24 mouse cellular contexts compared by ENCODE assay signal in the genomic region with DNA sequence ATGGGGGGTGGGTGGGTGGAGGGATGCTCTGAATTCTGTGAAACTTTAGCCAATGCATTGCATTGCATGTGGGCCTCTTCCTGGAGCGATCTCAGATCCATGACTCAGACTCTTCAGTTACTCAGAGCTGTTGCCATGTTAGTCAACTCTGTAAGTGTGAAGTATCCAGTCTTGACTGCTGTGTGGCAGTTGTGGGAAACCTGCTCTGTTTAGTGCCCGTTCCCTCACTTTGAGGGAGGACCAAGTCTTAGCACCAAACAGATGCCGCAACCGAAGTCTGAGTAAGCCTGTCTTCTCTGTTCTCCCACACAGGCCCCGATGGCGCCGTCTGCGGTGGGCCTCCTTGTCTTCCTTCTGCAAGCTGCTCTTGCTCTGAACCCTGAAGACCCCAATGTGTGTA.
DNase-seq lines count a peak whose midpoint lies in the region; ATAC-seq and TF ChIP-seq lines count a peak whose summit lies in the region.
"Had no signal": no experiment of that assay in that cellular context is flagged by ENCODE, and none has a peak within 500 bp of the region (broad histone marks: within the 10 kb centered on the region; RNA-seq: fewer than 3 reads in every experiment).

No protein-coding gene starts in this region.

- no peaks in the 10 kb centered on the region for H3K4me1 ChIP-seq in stomach, postnatal 0 days (replicated peaks; ENCODE audit: control insufficient read depth, insufficient read depth)
- H3K4me1 ChIP-seq: embryonic facial prominence, embryonic 12.5 days; heart, embryonic 12.5 days; liver, embryonic 12.5 days had no signal

- no peaks in the 10 kb centered on the region for H3K9me3 ChIP-seq in stomach, postnatal 0 days (ENCODE audit: control insufficient read depth, low read length)
- H3K9me3 ChIP-seq: embryonic facial prominence, embryonic 12.5 days; heart, embryonic 12.5 days; limb, embryonic 13.5 days; liver, embryonic 12.5 days; midbrain, embryonic 13.5 days; neural tube, embryonic 12.5 days had no signal

- H3K4me3 ChIP-seq in left cerebral cortex, adult 2 months = no peak overlapping the region
- no peak overlapping the region for H3K4me3 ChIP-seq in stomach, postnatal 0 days (ENCODE audit: low read depth, low read length)
- H3K4me3 ChIP-seq: embryonic facial prominence, embryonic 12.5 days; heart, embryonic 12.5 days; limb, embryonic 13.5 days; liver, embryonic 12.5 days; midbrain, embryonic 13.5 days; neural tube, embryonic 12.5 days had no signal

- TF ChIP-seq CTCF in left cerebral cortex, adult 2 months (IDR thresholded peaks at IDR 0.05) = no peak; the same call in 1 of the 2 replicates
- TF ChIP-seq CTCF in stomach, postnatal 0 days (IDR thresholded peaks at IDR 0.05; ENCODE audit: low read depth) = no peak

- H3K4me2 ChIP-seq in stomach, postnatal 0 days (replicated peaks; ENCODE audit: low read depth) = no peak overlapping the region
- H3K4me2 ChIP-seq: embryonic facial prominence, embryonic 12.5 days; heart, embryonic 12.5 days; limb, embryonic 13.5 days; liver, embryonic 12.5 days; midbrain, embryonic 13.5 days; neural tube, embryonic 12.5 days had no signal

- H3K27me3 ChIP-seq in stomach, postnatal 0 days (ENCODE audit: control insufficient read depth, insufficient read depth, low read length) = no peaks in the 10 kb centered on the region
- H3K27me3 ChIP-seq: embryonic facial prominence, embryonic 12.5 days; limb, embryonic 13.5 days; midbrain, embryonic 13.5 days; neural tube, embryonic 12.5 days had no signal

- DNase-seq in 3T3-L1 (ENCODE audit: low read depth, low spot score) = peak; percentile 9
- peak; percentile 89 for DNase-seq in brain, adult 2 months (ENCODE audit: low read depth, low spot score)
- peak; percentile 43 to 61 for DNase-seq in left cerebral cortex, adult 2 months (ENCODE audit: extremely low spot score in 1 of 2, low spot score in 2 of 2)
- peak; percentile 39 for DNase-seq in right cerebral cortex, postnatal 14 days
- no peak for DNase-seq in T-cell, adult 2 months (ENCODE audit: low spot score)
- no peak for DNase-seq in kidney, adult 8-10 months
- no peak for DNase-seq in stomach, postnatal 0 days (ENCODE audit: low spot score)
- DNase-seq: adrenal gland, postnatal 10 days; cerebellum, adult 2 months; cerebellum, postnatal 25 days; forebrain, postnatal 0 days; gastrocnemius, postnatal 10 days; heart, adult 11 months; heart, postnatal 10 days; lung, adult 18-20 months; thymus, postnatal 36 days had no signal

- 95% methylated on average over 8 of the region's 8 CpGs for WGBS in stomach, postnatal 0 days

- intact Hi-C loops in left cerebral cortex, adult 2 months (cut with DNase I) = loop anchor here (1.0 to 5.0 kb wide), 5 partner anchors 27 to 144 kb away; no protein-coding TSS in a partner anchor

- peak overlapping the region; percentile 47 for H3K27ac ChIP-seq in left cerebral cortex, adult 2 months
- no peak overlapping the region for H3K27ac ChIP-seq in stomach, postnatal 0 days (replicated peaks)
- H3K27ac ChIP-seq: embryonic facial prominence, embryonic 12.5 days; hindbrain, postnatal 0 days; limb, embryonic 13.5 days; liver, embryonic 12.5 days; midbrain, embryonic 13.5 days; neural tube, embryonic 12.5 days had no signal

- ATAC-seq in stomach, postnatal 0 days (ENCODE audit: low FRiP score, low TSS enrichment) = no peak
- ATAC-seq: forebrain, postnatal 0 days; hindbrain, postnatal 0 days; intestine, postnatal 0 days; liver, embryonic 12.5 days; midbrain, embryonic 13.5 days had no signal

- no peak for TF ChIP-seq EP300 in stomach, postnatal 0 days (optimal IDR thresholded peaks at IDR 0.05)

- no peaks in the 10 kb centered on the region for H3K36me3 ChIP-seq in stomach, postnatal 0 days (ENCODE audit: control insufficient read depth, insufficient read depth, low read length)
- H3K36me3 ChIP-seq: embryonic facial prominence, embryonic 12.5 days; heart, embryonic 12.5 days; limb, embryonic 13.5 days; liver, embryonic 12.5 days; midbrain, embryonic 13.5 days; neural tube, embryonic 12.5 days had no signal

- no peak overlapping the region for H3K9ac ChIP-seq in stomach, postnatal 0 days (ENCODE audit: low read length)
- H3K9ac ChIP-seq: embryonic facial prominence, embryonic 12.5 days; forebrain, postnatal 0 days; heart, embryonic 12.5 days; limb, embryonic 13.5 days; liver, embryonic 12.5 days; midbrain, embryonic 13.5 days; neural tube, embryonic 12.5 days had no signal

Comparison
In these comparisons a context has a peak if more than half of its experiments do, and no peak if none do; other contexts are left out.
1. DNase-seq: peak in 3T3-L1 (single experiment), brain, adult 2 months (single experiment), left cerebral cortex, adult 2 months (2 of 2) and right cerebral cortex, postnatal 14 days (single experiment); none in T-cell, adult 2 months (single experiment), kidney, adult 8-10 months (0 of 2) and stomach, postnatal 0 days (single experiment).